Mouse (Mus musculus): ENCODE data around the gene Brca1.
"Not testable (repeated sequence)": the region's sequence is repeated elsewhere in the genome, so short reads cannot be mapped to it uniquely, and the experiment has no call there.

The Brca1 gene

GRCm38 (mm10) chr11:101446860-101447259 is 104.9 kb downstream of the Brca1 start:
- not testable (repeated sequence) for DNase-seq

GRCm38 (mm10) chr11:101446319-101446718 is 105.4 kb downstream of the Brca1 start:
- DNase-seq, result no peak

- DNase-seq, result no peak
Observed at GRCm38 (mm10) chr11:101442760-101443159, 109.0 kb downstream of the Brca1 start.

GRCm38 (mm10) chr11:101442127-101442693 is 109.5 kb downstream of the Brca1 start, which contains the start of gene Rpl27:
Gene Rpl27 (plus strand): TSS chr11:101442298.
- DNase-seq, result peak; percentile 99

- not testable (repeated sequence) for DNase-seq
Observed at GRCm38 (mm10) chr11:101441450-101442126, 110.2 kb downstream of the Brca1 start.

Data from cerebellum, adult 9-11 months (tissue).